Mouse (Mus musculus): ENCODE results near the gene Trpm1.
A peak's percentile ranks its signal among the peaks of the same experiment; 100 is the strongest.

Gene Trpm1

DNA sequence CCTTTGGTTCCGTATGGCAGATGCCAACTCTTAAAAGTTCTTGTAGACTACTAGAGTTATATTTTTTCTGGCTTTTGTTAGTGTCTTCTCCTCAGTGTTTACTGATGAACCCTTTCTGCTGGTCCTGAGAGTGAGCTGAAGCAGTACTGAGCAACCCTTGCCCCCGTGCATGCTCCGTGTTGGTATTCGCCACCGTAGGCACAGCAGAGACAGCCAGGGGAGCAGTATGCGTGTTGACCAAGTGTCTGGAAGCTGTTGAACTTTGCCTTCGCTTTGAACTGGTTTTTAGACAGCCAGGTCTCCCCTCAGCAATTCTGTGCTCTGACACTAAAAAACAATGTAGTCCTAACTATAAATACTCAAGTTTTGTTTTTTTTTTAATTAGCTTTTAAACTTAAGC is 135.8 kb downstream of the Trpm1 start:
- DNase-seq (ENCODE audit: low read depth, low spot score): no peak

GRCm38 (mm10) chr7:64290431-64290830 is 136.8 kb downstream of the Trpm1 start:
- DNase-seq (ENCODE audit: low read depth, low spot score): no peak

DNA sequence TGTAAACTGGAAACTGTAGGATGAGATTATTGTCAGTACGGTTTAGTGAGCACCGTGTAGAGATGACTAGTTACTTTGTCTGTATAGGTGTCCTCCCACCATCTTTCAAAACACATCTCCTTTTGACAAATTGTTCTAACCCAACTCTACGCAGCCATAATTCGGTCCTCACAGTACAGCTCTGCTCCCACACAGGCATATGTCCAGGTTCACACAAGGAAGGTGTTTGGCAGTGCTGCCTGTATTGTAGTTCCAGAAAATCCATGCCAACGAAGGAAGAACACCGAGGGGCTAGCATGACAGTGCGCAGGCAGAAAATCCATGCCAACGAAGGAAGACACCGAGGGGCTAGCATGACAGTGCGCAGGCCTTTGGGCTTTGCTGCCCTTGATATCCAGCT is 138.1 kb downstream of the Trpm1 start:
- no peak for DNase-seq (ENCODE audit: low read depth, low spot score)

DNA sequence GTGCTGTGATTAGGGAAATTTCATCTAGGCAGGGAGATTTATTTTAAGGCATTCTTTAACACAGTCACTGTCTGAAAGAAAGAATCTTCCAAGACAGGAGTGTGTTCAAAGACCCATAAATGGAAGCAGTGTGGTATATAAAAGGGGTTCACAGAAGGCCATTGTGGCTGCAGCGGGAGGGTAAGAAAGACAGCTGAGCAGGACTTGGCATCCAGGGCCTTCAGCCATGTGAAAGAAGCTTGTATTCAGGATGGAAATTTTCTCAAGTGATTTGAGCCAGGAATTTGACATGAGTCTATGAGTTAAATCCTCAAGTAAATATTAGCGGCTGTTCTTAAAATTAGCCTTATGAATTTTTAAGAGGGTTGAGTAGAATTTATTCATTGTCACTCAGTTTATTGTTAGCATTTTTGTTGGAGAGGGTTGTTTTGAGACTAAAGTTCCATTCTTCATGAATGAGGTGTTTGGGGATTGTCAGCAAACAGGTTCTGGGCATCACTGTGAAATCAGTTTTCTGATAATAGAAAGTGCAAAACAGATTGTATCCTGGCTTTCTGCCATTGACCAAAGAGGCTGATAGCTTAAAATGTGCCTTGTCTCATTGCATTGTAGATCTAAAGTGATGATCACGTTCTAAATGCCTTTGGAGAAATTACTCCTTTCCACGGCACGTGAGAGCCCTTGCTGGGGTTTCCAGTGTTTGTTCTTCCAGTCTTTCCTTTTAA is 142.8 kb downstream of the Trpm1 start:
- DNase-seq (ENCODE audit: low read depth, low spot score): peak; percentile 18

- no peak for DNase-seq (ENCODE audit: low read depth, low spot score)
Measured at GRCm38 (mm10) chr7:64310241-64310640, 156.6 kb downstream of the Trpm1 start.

GRCm38 (mm10) chr7:64310756-64311155 is 157.1 kb downstream of the Trpm1 start:
- DNase-seq (ENCODE audit: low read depth, low spot score): peak; percentile 16

DNA sequence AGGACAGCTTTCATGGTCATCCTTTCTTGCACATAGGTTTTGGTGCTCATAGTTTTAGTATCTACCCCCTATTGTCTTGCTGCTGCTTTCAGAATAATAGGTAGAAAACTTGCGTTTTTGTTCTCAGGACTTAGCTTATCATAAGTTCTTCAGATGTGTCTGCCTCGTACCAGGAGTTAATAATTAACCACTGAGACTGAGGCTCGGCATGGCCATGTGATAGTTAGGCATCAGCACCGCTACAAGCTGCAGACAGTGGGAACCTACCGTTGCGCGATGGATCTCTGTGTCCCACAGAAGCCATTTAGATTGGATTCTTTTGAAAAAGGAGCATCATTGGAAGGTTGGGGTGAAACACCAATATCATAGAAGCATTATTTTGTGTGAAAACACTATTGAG is 159.2 kb downstream of the Trpm1 start:
- DNase-seq (ENCODE audit: low read depth, low spot score): no peak
